Mouse (Mus musculus) hindbrain, embryonic 15.5 days (tissue): Measurements from ENCODE around the gene Btg3. TPM values are rescaled to one million over a fixed set of nuclear protein-coding genes. Genes with fewer than 3 reads are reported as not detected.
A peak's percentile ranks its signal among the peaks of the same experiment; 100 is the strongest.
"Not testable (repeated sequence)": the region's sequence is repeated elsewhere in the genome, so short reads cannot be mapped to it uniquely, and the experiment has no call there.

Experiments
- ATAC-seq: fragments of 200-750 bp; cut with Nextera tagmentation; 2 replicates; pipeline ENCODE4 v1.8.0; 2017; ENCODE audit warnings: low read depth, moderate number of reproducible peaks, moderate TSS enrichment; ENCODE audit not compliant: low FRiP score
- H3K27ac ChIP-seq: fragments of 300-500 bp; sonication (generic); replicated peaks from 2 replicates; pipeline ENCODE4 v1.5.1; 2015; ENCODE audit warnings: mild to moderate bottlenecking, inconsistent platforms
- H3K27me3 ChIP-seq: fragments of 300-500 bp; sonication (generic); 2 replicates; pipeline ENCODE4 v1.6.1; 2015; ENCODE audit warnings: control low read depth, inconsistent platforms
- H3K36me3 ChIP-seq: fragments of 300-500 bp; sonication (generic); 2 replicates; pipeline ENCODE4 v1.6.1; 2015; ENCODE audit warnings: control low read depth, inconsistent platforms
- H3K4me1 ChIP-seq: fragments of 300-500 bp; sonication (generic); replicated peaks from 2 replicates; pipeline ENCODE4 v1.6.1; 2015; ENCODE audit warnings: control low read depth, inconsistent platforms
- H3K4me2 ChIP-seq: fragments of 300-500 bp; sonication (generic); 2 replicates; pipeline ENCODE4 v1.6.1; 2015; ENCODE audit warnings: moderate library complexity, mild to moderate bottlenecking, inconsistent platforms
- H3K4me3 ChIP-seq: fragments of 300-500 bp; sonication (generic); 2 replicates; pipeline ENCODE4 v1.5.1; 2015; ENCODE audit warnings: mild to moderate bottlenecking, inconsistent platforms
- H3K9ac ChIP-seq: fragments of 300-500 bp; sonication (generic); 2 replicates; pipeline ENCODE4 v1.6.1; 2015; ENCODE audit warnings: inconsistent platforms
- H3K9me3 ChIP-seq: fragments of 300-500 bp; sonication (generic); 2 replicates; pipeline ENCODE4 v1.6.1; 2016; ENCODE audit warnings: control low read depth, inconsistent platforms
- WGBS: fragments of 180-500 bp; shearing (Covaris S2); methylation state at CpG from one replicate; pipeline ENCODE4 v1.1.7; 2015; 5-methylcytosine and 5-hydroxymethylcytosine counted together
- polyA plus RNA-seq: library from polyadenylated mRNA; unstranded; fragments of >200 nt; fragmentation: Nextera tagmentation; extraction: Ambion mirVana; gene quantifications from 2 replicates; pipeline ENCODE4 v1.2.1, GENCODE M21; 2015

Gene Btg3
- polyA plus RNA-seq, 1 experiment from 2014 or later: 18.3 TPM

DNA sequence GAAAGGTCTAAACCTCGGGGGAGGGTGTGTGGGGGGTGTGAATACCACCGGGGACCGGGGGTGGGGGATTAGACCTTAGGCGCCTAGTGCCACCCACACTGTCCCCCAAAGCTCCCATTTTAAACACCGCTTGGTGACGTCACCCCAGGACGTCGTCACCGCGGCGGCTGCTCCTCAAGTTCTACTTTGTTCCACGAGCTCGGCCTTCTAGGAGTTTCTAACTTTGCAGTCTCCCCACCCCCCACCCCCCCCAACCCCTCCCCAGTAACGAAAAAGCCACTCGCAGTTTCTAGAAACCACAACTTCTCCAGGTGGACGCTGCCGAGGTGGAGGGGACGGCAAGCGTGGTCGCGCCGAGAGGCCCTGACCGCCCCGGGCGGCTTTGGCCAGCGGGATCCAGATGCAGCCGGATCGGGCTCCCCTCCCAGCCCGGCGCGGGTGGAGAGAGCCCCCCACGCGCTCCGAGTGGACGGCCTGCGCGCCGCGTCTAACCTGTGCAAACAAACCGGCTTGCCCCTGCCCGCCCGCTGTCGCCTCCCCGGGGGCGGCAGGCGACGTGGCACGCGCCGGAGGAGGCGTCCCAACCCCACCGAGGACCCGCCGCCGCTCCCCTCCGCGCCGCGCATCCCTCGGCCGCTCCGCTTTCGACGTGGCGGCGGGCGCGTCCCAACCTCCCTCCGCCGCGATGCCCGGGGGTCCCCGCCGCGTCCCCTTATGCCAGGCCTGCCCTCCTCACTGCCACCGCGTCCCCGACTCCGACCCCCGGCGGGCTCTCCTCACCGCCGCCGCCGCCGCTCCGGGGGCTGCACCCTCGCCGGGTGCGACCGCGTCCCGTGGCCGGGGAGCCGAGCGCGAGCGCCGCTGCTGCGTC is 936 bp downstream of the Btg3 start:
- peak overlapping the region; percentile 64 for H3K27ac ChIP-seq
- WGBS: under 1% methylated on average over 80 of the region's 100 CpGs
- peak; percentile 70 for ATAC-seq

DNA sequence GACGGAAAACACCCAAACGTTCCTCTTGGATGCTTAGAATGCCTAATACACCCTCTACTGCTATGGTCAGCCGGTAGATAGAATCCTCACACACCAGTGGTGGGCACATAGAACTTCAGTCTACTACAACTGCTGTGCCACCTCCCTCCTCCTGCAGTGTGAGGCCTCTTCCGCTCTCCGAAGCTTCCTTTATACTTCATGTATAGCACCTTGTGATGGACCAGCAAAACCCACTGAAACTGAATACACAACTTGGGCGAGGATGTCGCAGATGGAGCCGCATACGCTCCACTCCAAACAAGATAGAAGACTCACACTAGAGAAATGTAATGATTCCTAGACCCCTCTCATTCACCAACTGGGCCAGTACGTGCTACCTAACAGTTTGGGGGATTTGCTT is 1.8 kb downstream of the Btg3 start:
- Histone ChIP-seq H3K4me3 (peak overlapping the region; percentile 97), H3K27me3 (no peaks in the 10 kb centered on the region), H3K27ac (no peak overlapping the region), H3K9ac (no peak overlapping the region), H3K4me1 (peaks cover 11% of the 10 kb centered on the region), H3K4me2 (peak overlapping the region; percentile 81), H3K36me3 (no peaks in the 10 kb centered on the region), H3K9me3 (no peaks in the 10 kb centered on the region)
- no peak for ATAC-seq
- 53% methylated on average over 10 of the region's 10 CpGs for WGBS

More for the DNA sequence above, 936 bp downstream of the Btg3 start:
- Histone ChIP-seq H3K9me3 (no peaks in the 10 kb centered on the region), H3K27me3 (no peaks in the 10 kb centered on the region), H3K4me3 (peak overlapping the region; percentile 97), H3K4me1 (peaks cover 11% of the 10 kb centered on the region), H3K4me2 (peak overlapping the region; percentile 81), H3K36me3 (no peaks in the 10 kb centered on the region), H3K9ac (peak overlapping the region; percentile 69)

DNA sequence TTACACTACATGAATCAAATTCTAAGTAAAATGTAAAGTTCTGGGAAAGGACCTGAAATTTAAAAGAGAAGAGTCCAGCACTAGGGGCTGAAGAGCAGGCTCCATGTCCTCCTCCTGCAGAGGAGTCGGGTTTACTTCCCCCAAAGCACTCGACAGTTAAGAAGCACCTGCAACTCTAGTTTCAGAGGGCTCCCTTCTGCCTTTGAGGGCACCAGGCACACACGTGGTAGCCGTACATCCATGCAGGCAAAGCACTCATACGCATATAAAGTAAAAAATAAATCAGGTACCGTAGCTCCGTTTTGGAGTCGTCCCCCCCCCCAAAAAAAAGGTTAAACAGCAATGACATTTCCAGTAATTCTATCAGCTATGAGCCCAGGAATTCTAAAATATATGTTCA is 3.2 kb downstream of the Btg3 start:
- Histone ChIP-seq H3K27ac (no peak overlapping the region), H3K4me2 (no peak overlapping the region), H3K4me1 (peaks cover 11% of the 10 kb centered on the region), H3K27me3 (no peaks in the 10 kb centered on the region), H3K9me3 (no peaks in the 10 kb centered on the region), H3K4me3 (no peak overlapping the region), H3K36me3 (peaks cover 3% of the 10 kb centered on the region; the same call in 1 of the 2 replicates), H3K9ac (no peak overlapping the region)
- WGBS: 73% methylated on average over 8 of the region's 8 CpGs
- no peak for ATAC-seq

DNA sequence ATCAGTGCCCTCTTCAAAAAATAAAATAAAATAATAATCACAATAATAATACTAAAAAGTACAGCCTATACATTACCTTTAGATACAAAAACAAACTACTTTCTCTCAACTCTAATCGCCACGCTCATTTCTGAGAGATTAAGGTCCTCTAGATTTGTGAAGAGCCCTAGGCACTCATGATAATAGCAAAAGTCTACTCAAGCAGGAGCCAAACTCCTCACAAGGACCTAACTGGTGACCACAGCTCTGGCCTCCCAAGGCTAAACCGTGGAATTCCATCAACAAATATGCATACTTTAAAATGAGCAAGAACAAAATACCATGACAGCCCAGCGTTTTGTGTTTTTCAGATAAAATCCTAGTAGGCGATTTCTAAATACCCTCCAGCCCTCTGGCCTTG is 4.2 kb downstream of the Btg3 start:
- ATAC-seq: no peak
- Histone ChIP-seq H3K9ac (no peak overlapping the region), H3K4me1 (peaks cover 11% of the 10 kb centered on the region), H3K36me3 (peaks cover 7% of the 10 kb centered on the region), H3K4me2 (no peak overlapping the region), H3K9me3 (no peaks in the 10 kb centered on the region), H3K4me3 (no peak overlapping the region), H3K27ac (no peak overlapping the region), H3K27me3 (no peaks in the 10 kb centered on the region)
- 88% methylated on average over 5 of the region's 5 CpGs for WGBS

DNA sequence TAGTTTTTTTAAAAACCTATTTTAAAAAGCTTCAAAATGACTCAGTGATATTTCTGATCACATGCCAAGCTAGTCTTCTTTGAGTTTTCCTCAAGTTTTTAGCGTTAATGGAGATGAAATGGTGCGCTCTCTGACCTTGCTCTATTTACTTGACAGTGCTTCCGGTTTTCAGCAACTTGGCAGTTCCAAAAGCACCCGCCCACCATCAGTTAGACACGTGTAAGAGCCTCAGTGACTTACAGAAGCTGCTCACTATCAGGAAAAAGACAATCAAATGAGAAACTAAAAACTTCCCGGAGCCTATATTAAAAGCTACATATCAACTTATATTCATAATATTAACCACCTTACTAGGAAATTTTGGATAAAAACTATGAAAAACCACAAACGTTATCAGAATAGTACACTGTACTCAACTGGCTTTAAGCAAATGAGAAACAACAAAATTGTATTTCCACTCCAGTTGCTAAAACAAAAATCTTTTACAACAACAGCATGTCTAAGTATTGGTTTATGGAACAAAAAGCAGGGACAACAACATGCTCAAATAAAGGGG is 5.4 kb downstream of the Btg3 start:
- Histone ChIP-seq H3K4me3 (no peak overlapping the region), H3K4me2 (no peak overlapping the region), H3K36me3 (peaks cover 9% of the 10 kb centered on the region), H3K9ac (no peak overlapping the region), H3K9me3 (no peaks in the 10 kb centered on the region), H3K27me3 (no peaks in the 10 kb centered on the region), H3K4me1 (peaks cover 8% of the 10 kb centered on the region), H3K27ac (no peak overlapping the region)
- no peak for ATAC-seq
- 85% methylated on average over 7 of the region's 7 CpGs for WGBS

DNA sequence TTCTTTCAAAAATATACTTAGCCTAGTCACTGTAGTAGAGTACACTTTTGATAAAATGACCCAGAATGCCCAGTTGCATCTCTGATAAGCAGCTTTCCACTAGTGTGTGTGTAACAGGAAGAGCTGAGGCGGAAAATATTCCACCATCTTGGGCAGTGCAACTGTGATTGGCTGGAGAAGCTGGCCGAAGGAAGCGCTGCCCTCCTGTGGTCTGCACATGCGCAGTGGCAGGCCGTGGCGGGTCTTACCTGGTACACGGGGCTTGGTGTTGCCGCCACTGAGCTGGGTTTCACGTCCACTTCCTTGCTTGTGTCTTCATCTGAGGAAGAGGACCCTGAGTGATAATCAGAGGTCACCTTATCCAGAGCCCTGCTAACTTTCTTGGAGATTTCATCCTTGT is 12.4 kb downstream of the Btg3 start:
- not testable (repeated sequence) for H3K9me3 ChIP-seq, ATAC-seq, H3K4me2 ChIP-seq, H3K27me3 ChIP-seq, H3K9ac ChIP-seq, H3K27ac ChIP-seq, H3K4me3 ChIP-seq, H3K4me1 ChIP-seq
- peaks cover 13% of the 10 kb centered on the region for H3K36me3 ChIP-seq
- 91% methylated on average over 9 of the region's 9 CpGs for WGBS

DNA sequence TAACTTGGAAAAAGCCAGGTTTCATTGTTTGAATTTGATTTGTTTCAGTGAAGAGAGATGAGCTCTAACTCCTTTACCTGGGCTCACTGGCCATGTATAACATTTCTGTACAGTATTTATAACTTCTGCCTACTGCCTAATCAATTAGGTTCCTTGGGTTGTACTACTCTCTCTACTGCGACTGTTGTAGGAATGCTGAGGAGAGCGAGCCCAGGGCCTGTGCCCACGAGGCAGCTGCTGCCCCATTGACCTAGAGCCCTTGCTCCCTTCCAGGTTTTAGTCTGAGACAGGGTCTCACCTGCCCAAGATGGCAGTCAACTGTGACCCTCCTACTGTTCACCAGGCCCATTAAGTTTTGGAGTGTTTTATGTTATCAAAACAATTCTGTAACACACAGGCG is 15.5 kb downstream of the Btg3 start:
- peaks cover 3% of the 10 kb centered on the region for H3K36me3 ChIP-seq
- H3K4me3 ChIP-seq: no peak overlapping the region
- H3K4me2 ChIP-seq: no peak overlapping the region
- H3K27me3 ChIP-seq: no peaks in the 10 kb centered on the region
- H3K9ac ChIP-seq: no peak overlapping the region
- ATAC-seq: no peak
- H3K9me3 ChIP-seq: no peaks in the 10 kb centered on the region
- no peak overlapping the region for H3K27ac ChIP-seq
- WGBS: 94% methylated on average over 4 of the region's 4 CpGs
- no peaks in the 10 kb centered on the region for H3K4me1 ChIP-seq

DNA sequence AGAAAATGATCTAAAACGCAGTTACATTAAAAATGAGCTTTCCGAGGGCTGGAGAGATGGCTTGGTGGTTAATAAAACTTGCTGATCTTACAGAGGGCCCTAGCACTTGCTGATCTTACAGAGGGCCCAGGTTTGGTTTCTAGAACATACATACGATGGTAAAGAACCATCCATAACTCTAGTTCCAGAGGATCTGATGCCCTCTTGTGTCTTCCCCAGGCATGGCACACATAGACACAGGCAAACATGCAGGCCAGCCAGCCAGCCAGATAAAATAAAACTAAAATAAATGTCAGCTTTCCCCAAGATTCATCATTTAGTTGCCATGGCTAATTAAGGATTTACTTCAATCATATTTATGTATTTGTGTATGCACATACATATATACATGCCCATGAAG is 19.2 kb downstream of the Btg3 start:
- H3K9me3 ChIP-seq: no peaks in the 10 kb centered on the region
- H3K27me3 ChIP-seq: no peaks in the 10 kb centered on the region
- no peaks in the 10 kb centered on the region for H3K4me1 ChIP-seq
- no peak overlapping the region for H3K9ac ChIP-seq
- no peak overlapping the region for H3K27ac ChIP-seq
- ATAC-seq: no peak
- no peak overlapping the region for H3K4me2 ChIP-seq
- no peaks in the 10 kb centered on the region for H3K36me3 ChIP-seq
- WGBS: 84% methylated on average over 3 of the region's 3 CpGs
- H3K4me3 ChIP-seq: no peak overlapping the region

DNA sequence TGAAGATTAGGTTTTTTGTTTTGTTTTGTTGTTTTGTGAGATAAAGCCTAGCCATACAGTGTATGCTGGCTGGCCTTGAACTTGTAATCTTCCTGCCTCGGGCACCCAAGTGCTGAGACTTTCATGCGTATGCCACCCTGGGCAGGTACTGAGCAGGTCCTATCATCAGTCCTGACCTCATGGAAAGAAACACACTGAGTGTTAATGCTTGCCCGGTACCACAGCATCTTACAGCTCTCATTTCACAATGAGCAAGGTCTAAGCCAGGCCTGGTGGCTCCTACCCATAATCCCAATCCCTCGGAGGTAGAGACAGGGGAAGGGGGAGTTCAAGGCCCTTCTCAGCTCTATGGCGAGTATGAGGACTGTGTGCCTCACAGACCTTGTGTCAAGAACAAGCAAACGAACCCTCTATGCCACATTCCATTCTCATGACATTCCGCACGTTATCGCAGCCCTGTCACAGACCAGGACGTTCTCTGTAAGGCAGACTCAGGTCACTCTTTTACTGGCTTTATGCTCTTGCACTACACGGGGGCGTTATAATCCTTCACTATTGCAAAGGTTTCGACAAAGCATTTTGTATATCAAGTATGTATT is 29.6 kb downstream of the Btg3 start:
- H3K4me2 ChIP-seq: no peak overlapping the region
- no peak overlapping the region for H3K27ac ChIP-seq
- no peaks in the 10 kb centered on the region for H3K27me3 ChIP-seq
- H3K36me3 ChIP-seq: peaks cover 11% of the 10 kb centered on the region; the same call in 1 of the 2 replicates
- no peaks in the 10 kb centered on the region for H3K9me3 ChIP-seq
- ATAC-seq: peak; percentile 34; the same call in 1 of the 2 replicates
- no peak overlapping the region for H3K9ac ChIP-seq
- 82% methylated on average over 13 of the region's 13 CpGs for WGBS
- no peaks in the 10 kb centered on the region for H3K4me1 ChIP-seq
- H3K4me3 ChIP-seq: no peak overlapping the region

DNA sequence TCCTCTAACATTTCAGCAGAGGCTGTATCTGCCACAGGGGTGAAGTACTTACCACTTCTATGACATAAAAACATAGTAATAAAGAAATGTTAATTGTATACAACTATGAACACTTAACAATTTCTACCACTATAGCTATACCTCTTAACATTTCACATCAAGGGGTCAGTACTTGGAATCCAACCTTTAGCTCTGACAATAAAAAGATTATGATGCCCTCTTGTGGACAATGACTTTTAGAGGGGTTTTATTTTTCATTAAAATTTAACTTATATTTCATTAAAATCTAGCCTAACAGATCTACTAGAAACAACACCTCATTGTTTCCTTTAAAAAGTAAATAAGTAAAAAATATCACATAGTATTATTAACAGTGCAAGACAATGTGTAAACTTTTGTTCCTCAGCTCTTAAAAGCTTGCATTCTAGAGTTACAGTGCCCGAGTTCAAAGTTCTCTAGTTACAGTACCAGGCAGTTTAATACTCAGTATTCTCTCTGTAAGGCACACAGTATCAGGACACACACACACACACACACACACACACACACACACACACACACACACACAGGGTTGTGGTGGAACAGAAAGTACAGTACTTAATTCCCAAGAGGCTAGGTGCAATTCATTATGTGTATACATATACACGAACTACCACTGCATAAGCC is 30.2 kb downstream of the Btg3 start:
- H3K9me3 ChIP-seq: no peaks in the 10 kb centered on the region
- peaks cover 11% of the 10 kb centered on the region; the same call in 1 of the 2 replicates for H3K36me3 ChIP-seq
- H3K4me3 ChIP-seq: no peak overlapping the region
- H3K4me1 ChIP-seq: no peaks in the 10 kb centered on the region
- no peak overlapping the region for H3K27ac ChIP-seq
- no peak overlapping the region for H3K9ac ChIP-seq
- ATAC-seq: 0 out of 2 replicates have a peak, but pooled peaks have one; percentile 3
- WGBS: 83% methylated on average over 2 of the region's 2 CpGs
- no peaks in the 10 kb centered on the region for H3K27me3 ChIP-seq
- no peak overlapping the region for H3K4me2 ChIP-seq

DNA sequence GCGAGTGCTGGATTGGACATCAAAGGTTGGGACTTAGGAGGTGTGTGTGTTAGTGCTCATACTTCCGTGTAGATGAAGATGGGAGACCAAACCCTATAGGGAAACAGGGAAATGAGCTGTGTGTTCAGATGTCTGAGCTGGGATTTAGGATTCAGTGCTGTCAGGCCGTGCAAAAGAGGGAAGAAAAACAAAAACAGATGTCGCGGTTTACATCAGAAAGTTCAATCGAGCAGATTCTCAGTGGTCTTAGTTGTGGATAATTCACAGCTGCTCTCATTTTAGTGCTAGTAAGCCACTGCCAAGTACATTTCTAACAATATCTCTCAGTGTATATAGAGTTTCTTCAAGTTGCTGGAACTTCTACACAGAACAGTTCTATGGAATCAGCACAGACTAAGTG is 33.2 kb downstream of the Btg3 start:
- no peaks in the 10 kb centered on the region for H3K9me3 ChIP-seq
- 79% methylated on average over 6 of the region's 6 CpGs for WGBS
- H3K4me3 ChIP-seq: no peak overlapping the region
- H3K27me3 ChIP-seq: no peaks in the 10 kb centered on the region
- H3K4me1 ChIP-seq: no peaks in the 10 kb centered on the region
- H3K36me3 ChIP-seq: 0 out of 2 replicates have a peak, but pooled peaks cover 1% of the 10 kb centered on the region
- no peak overlapping the region for H3K27ac ChIP-seq
- no peak overlapping the region for H3K4me2 ChIP-seq
- no peak overlapping the region for H3K9ac ChIP-seq
- no peak for ATAC-seq

DNA sequence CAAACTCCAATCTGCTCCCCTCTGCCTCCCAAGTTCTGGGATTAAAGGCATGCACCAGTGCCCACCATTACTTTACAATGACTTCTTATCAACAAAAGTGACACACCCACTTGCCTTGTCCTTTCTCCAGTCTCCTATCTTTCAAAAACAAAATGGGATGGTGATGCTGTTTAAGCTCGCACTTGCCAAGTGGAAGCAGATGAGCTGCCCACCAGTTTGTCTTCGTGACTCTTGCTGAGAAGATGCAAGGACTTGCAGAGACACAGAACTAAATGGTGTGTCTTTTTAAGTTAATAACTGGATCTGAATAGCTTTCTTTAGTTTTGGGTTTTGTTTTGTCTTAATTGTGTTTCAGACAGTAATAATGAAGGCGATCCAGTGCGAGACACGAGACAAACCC is 34.2 kb downstream of the Btg3 start:
- no peaks in the 10 kb centered on the region for H3K36me3 ChIP-seq
- no peaks in the 10 kb centered on the region for H3K27me3 ChIP-seq
- no peaks in the 10 kb centered on the region for H3K9me3 ChIP-seq
- H3K27ac ChIP-seq: no peak overlapping the region
- H3K4me3 ChIP-seq: no peak overlapping the region
- no peak overlapping the region for H3K4me2 ChIP-seq
- H3K4me1 ChIP-seq: no peaks in the 10 kb centered on the region
- ATAC-seq: no peak
- H3K9ac ChIP-seq: no peak overlapping the region
- 90% methylated on average over 5 of the region's 5 CpGs for WGBS
